Mouse (Mus musculus) liver, embryonic 14.5 days (tissue): ENCODE measurements at regions not wholly inside any gene's neighbourhood (a gene's known extent, or its start where the extent isn't known, plus 50 kb on each side); places are given as distances from the start of the nearest gene placed in this dataset.

Experiments
- CTCF ChIP-seq: IDR thresholded peaks from 2 replicates; pipeline ENCODE4 v1.5.1; 2016; ENCODE audit warnings: antibody characterized with exemption, low read depth, control low read depth
- EP300 ChIP-seq: IDR thresholded peaks from 2 replicates; pipeline ENCODE4 v1.6.1; 2016; ENCODE audit warnings: antibody characterized with exemption, low read depth

- no peak for TF ChIP-seq EP300
- no peak for TF ChIP-seq CTCF
Measured at GRCm38 (mm10) chr11:94873693-94874092, 62.3 kb upstream of the Col1a1 start.
